Mouse (Mus musculus): ENCODE results near the gene Rnft1. TPM values are rescaled to one million over a fixed set of nuclear protein-coding genes. Genes with fewer than 3 reads are reported as not detected.

Gene Rnft1
- total and polyA plus RNA-seq, 3 experiments = 38.1 to 42.0 TPM; not detected in 1

- Histone ChIP-seq H3K27ac (ENCODE audit: control insufficient read depth, low read depth, low read length) (no peak overlapping the region), H3K4me1 (ENCODE audit: control insufficient read depth in 1 of 2, insufficient read depth in 2 of 2, low read length in 2 of 2) (no peaks in the 10 kb centered on the region; a peak in 3 of 4 replicates), H3K27me3 (ENCODE audit: control insufficient read depth in 1 of 2, insufficient read depth in 2 of 2, low read length in 2 of 2) (no peaks in the 10 kb centered on the region), H3K79me2 (ENCODE audit: control insufficient read depth, insufficient read depth, low read length, poor library complexity) (no peaks in the 10 kb centered on the region), H3K9ac (ENCODE audit: control insufficient read depth, low read depth, low read length, poor library complexity, severe bottlenecking) (no peak overlapping the region), H3K4me3 (ENCODE audit: control insufficient read depth in 1 of 2, insufficient read depth in 1 of 2, low read depth in 2 of 2, low read length in 2 of 2) (no peak overlapping the region), H3K36me3 (ENCODE audit: control insufficient read depth in 1 of 2, insufficient read depth in 2 of 2, low read length in 2 of 2) (peaks cover 18 to 28% of the 10 kb centered on the region in 2 experiments), H3K9me3 (replicated peaks; ENCODE audit: insufficient read depth, low read length) (no peaks in the 10 kb centered on the region)
- peak; percentile 65 for DNase-seq (ENCODE audit: low read depth, low spot score)
- TF ChIP-seq GABPA (IDR thresholded peaks at IDR 0.05; ENCODE audit: low read depth, low read length) = no peak
- TF ChIP-seq TBP (IDR thresholded peaks at IDR 0.05; ENCODE audit: low read depth, low read length) = no peak
- no peak for TF ChIP-seq ZNF384 (IDR thresholded peaks at IDR 0.05; ENCODE audit: low read depth, low read length)
- peak; percentile 16; the same call in 1 of the 2 replicates for TF ChIP-seq SMC3 (IDR thresholded peaks at IDR 0.05; ENCODE audit: low read depth, low read length)
- peak; percentile 28 to 56 (median 47); a peak in 4 of 6 replicates for TF ChIP-seq CTCF (IDR thresholded peaks at IDR 0.05 in 2 of 3, conservative IDR thresholded peaks at IDR 0.05 in 1 of 3; ENCODE audit: control insufficient read depth in 1 of 3, insufficient read depth in 1 of 3, low read depth in 2 of 3, low read length in 3 of 3, poor library complexity in 1 of 3, severe bottlenecking in 1 of 3)
Observed at GRCm38 (mm10) chr11:86497908-86498307, 13.5 kb downstream of the Rnft1 start.

GRCm38 (mm10) chr11:86500795-86501194 is 16.3 kb downstream of the Rnft1 start:
- no peak overlapping the region for H3K4me3 ChIP-seq (ENCODE audit: control insufficient read depth in 1 of 2, insufficient read depth in 1 of 2, low read depth in 2 of 2, low read length in 2 of 2)
- no peaks in the 10 kb centered on the region for H3K27me3 ChIP-seq (ENCODE audit: control insufficient read depth in 1 of 2, insufficient read depth in 2 of 2, low read length in 2 of 2)
- H3K9ac ChIP-seq (ENCODE audit: control insufficient read depth, low read depth, low read length, poor library complexity, severe bottlenecking) = no peak overlapping the region
- no peaks in the 10 kb centered on the region for H3K9me3 ChIP-seq (replicated peaks; ENCODE audit: insufficient read depth, low read length)
- H3K27ac ChIP-seq (ENCODE audit: control insufficient read depth, low read depth, low read length) = no peak overlapping the region
- H3K36me3 ChIP-seq (ENCODE audit: control insufficient read depth in 1 of 2, insufficient read depth in 2 of 2, low read length in 2 of 2) = peaks cover 18 to 40% of the 10 kb centered on the region in 2 experiments
- DNase-seq (ENCODE audit: low read depth, low spot score) = no peak
- TF ChIP-seq MXI1 (IDR thresholded peaks at IDR 0.05; ENCODE audit: low read depth, low read length) (no peak), MAX (IDR thresholded peaks at IDR 0.05; ENCODE audit: low read length) (no peak), USF2 (IDR thresholded peaks at IDR 0.05; ENCODE audit: borderline replicate concordance in 1 of 2, insufficient read depth in 1 of 2, low read depth in 1 of 2, low read length in 2 of 2) (no peak), MAZ (IDR thresholded peaks at IDR 0.05; ENCODE audit: low read depth, low read length) (no peak)
- no peaks in the 10 kb centered on the region; a peak in 3 of 4 replicates for H3K4me1 ChIP-seq (ENCODE audit: control insufficient read depth in 1 of 2, insufficient read depth in 2 of 2, low read length in 2 of 2)
- no peaks in the 10 kb centered on the region for H3K79me2 ChIP-seq (ENCODE audit: control insufficient read depth, insufficient read depth, low read length, poor library complexity)

- H3K36me3 ChIP-seq (ENCODE audit: control insufficient read depth in 1 of 2, insufficient read depth in 2 of 2, low read length in 2 of 2) = peaks cover 17 to 57% of the 10 kb centered on the region in 2 experiments
- H3K27ac ChIP-seq (ENCODE audit: control insufficient read depth, low read depth, low read length) = no peak overlapping the region
- H3K9me3 ChIP-seq (replicated peaks; ENCODE audit: insufficient read depth, low read length) = no peaks in the 10 kb centered on the region
- TF ChIP-seq POLR2A (IDR thresholded peaks at IDR 0.05; ENCODE audit: control insufficient read depth in 1 of 2, insufficient read depth in 1 of 2, low read depth in 1 of 2, low read length in 2 of 2, poor library complexity in 1 of 2) (peak in 1 of 2 experiments; percentile 39; a peak in 1 of 4 replicates), USF1 (IDR thresholded peaks at IDR 0.05; ENCODE audit: low read depth, low read length) (no peak)
- no peak overlapping the region for H3K4me3 ChIP-seq (ENCODE audit: control insufficient read depth in 1 of 2, insufficient read depth in 1 of 2, low read depth in 2 of 2, low read length in 2 of 2)
- H3K79me2 ChIP-seq (ENCODE audit: control insufficient read depth, insufficient read depth, low read length, poor library complexity) = no peaks in the 10 kb centered on the region
- H3K4me1 ChIP-seq (ENCODE audit: control insufficient read depth in 1 of 2, insufficient read depth in 2 of 2, low read length in 2 of 2) = peaks cover 2 to 8% of the 10 kb centered on the region in 2 experiments
- no peak overlapping the region for H3K9ac ChIP-seq (ENCODE audit: control insufficient read depth, low read depth, low read length, poor library complexity, severe bottlenecking)
- no peak for DNase-seq (ENCODE audit: low read depth, low spot score)
- no peaks in the 10 kb centered on the region for H3K27me3 ChIP-seq (ENCODE audit: control insufficient read depth in 1 of 2, insufficient read depth in 2 of 2, low read length in 2 of 2)
Observed at GRCm38 (mm10) chr11:86503121-86503520, 18.7 kb downstream of the Rnft1 start.
